In the genomic region with DNA sequence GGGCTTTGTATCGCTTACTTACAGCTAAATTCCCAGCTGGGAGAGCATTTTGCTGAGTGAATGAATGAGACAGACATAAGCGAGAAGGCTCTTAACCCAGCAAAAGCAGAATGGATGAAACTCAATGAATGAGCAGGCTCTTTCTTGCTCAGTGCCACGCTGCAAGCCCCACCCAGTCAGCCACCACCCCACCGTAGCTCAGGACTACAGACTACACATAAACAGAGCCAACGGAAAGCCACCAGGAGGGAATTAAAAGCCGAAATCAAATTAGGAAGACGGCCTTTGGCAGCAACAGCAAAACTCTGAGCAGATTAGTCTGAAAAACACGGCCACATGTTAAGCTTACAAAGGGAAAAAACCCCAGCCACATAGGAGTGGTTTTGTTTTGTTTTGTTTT, we compare ENCODE assay signal across 21 mouse cellular contexts. TPM values are rescaled to one million over a fixed set of nuclear protein-coding genes. Genes with fewer than 3 reads are reported as not detected.
DNase-seq lines count a peak whose midpoint lies in the region; ATAC-seq and TF ChIP-seq lines count a peak whose summit lies in the region.
"Had no signal": no experiment of that assay in that cellular context is flagged by ENCODE, and none has a peak within 500 bp of the region (broad histone marks: within the 10 kb centered on the region; RNA-seq: fewer than 3 reads in every experiment).

No protein-coding gene starts in this region.

- H3K4me1 ChIP-seq in limb, embryonic 15.5 days: peaks cover 51% of the 10 kb centered on the region
- H3K4me1 ChIP-seq in limb, embryonic 10.5 days: peaks cover 36% of the 10 kb centered on the region
- H3K4me1 ChIP-seq in embryonic facial prominence, embryonic 15.5 days: peaks cover 55% of the 10 kb centered on the region

- H3K4me2 ChIP-seq in limb, embryonic 15.5 days: no peak overlapping the region
- no peak overlapping the region for H3K4me2 ChIP-seq in embryonic facial prominence, embryonic 15.5 days (replicated peaks)
- H3K4me2 ChIP-seq: embryonic facial prominence, embryonic 12.5 days; heart, embryonic 11.5 days; heart, embryonic 15.5 days; hindbrain, embryonic 14.5 days had no signal

- ATAC-seq in cerebellum, adult (ENCODE audit: insufficient number of reproducible peaks, low FRiP score, low TSS enrichment): no peak
- no peak for ATAC-seq in limb, embryonic 15.5 days (ENCODE audit: insufficient number of reproducible peaks, low FRiP score, low TSS enrichment, low read depth)
- ATAC-seq in embryonic facial prominence, embryonic 15.5 days (ENCODE audit: insufficient number of reproducible peaks, low FRiP score, low TSS enrichment, low read depth): no peak
- ATAC-seq: CD4-positive, CD25-positive, alpha-beta regulatory T cell, adult 4 months; forebrain, postnatal 0 days; intestine, embryonic 16.5 days; Patski had no signal

- WGBS in limb, embryonic 15.5 days: 44% methylated on average over 8 of the region's 8 CpGs
- WGBS in limb, embryonic 10.5 days: 74% methylated on average over 8 of the region's 8 CpGs
- 27% methylated on average over 8 of the region's 8 CpGs for WGBS in embryonic facial prominence, embryonic 15.5 days

- no peaks in the 10 kb centered on the region for H3K9me3 ChIP-seq in limb, embryonic 15.5 days
- no peaks in the 10 kb centered on the region for H3K9me3 ChIP-seq in limb, embryonic 10.5 days (replicated peaks)
- no peaks in the 10 kb centered on the region for H3K9me3 ChIP-seq in embryonic facial prominence, embryonic 15.5 days (replicated peaks)
- H3K9me3 ChIP-seq: embryonic facial prominence, embryonic 12.5 days; heart, embryonic 15.5 days had no signal

- H3K9ac ChIP-seq in limb, embryonic 15.5 days: no peak overlapping the region
- H3K9ac ChIP-seq in embryonic facial prominence, embryonic 15.5 days: no peak overlapping the region
- H3K9ac ChIP-seq: embryonic facial prominence, embryonic 12.5 days; forebrain, postnatal 0 days; heart, embryonic 15.5 days; hindbrain, embryonic 14.5 days had no signal

- no peaks in the 10 kb centered on the region for H3K36me3 ChIP-seq in limb, embryonic 15.5 days
- 0 out of 2 replicates have a peak, but pooled peaks cover 2% of the 10 kb centered on the region for H3K36me3 ChIP-seq in limb, embryonic 10.5 days
- H3K36me3 ChIP-seq in embryonic facial prominence, embryonic 15.5 days: 0 out of 2 replicates have a peak, but pooled peaks cover 5% of the 10 kb centered on the region
- H3K36me3 ChIP-seq: embryonic facial prominence, embryonic 12.5 days; heart, embryonic 15.5 days had no signal

- no peak for TF ChIP-seq POLR2A in brain, embryonic 14.5 days (IDR thresholded peaks at IDR 0.05; ENCODE audit: borderline replicate concordance, extremely low read depth, insufficient read depth, insufficient read length, poor library complexity, severe bottlenecking)

- H3K4me3 ChIP-seq in limb, embryonic 15.5 days: no peak overlapping the region
- H3K4me3 ChIP-seq in limb, embryonic 10.5 days: no peak overlapping the region
- H3K4me3 ChIP-seq in embryonic facial prominence, embryonic 15.5 days (replicated peaks): no peak overlapping the region
- H3K4me3 ChIP-seq: embryonic facial prominence, embryonic 12.5 days; heart, adult 2 months; heart, embryonic 15.5 days had no signal

- no peaks in the 10 kb centered on the region for H3K27me3 ChIP-seq in limb, embryonic 15.5 days
- H3K27me3 ChIP-seq in limb, embryonic 10.5 days (ENCODE audit: low read depth, poor library complexity, severe bottlenecking): peaks cover 25% of the 10 kb centered on the region
- no peaks in the 10 kb centered on the region for H3K27me3 ChIP-seq in embryonic facial prominence, embryonic 15.5 days
- H3K27me3 ChIP-seq: embryonic facial prominence, embryonic 12.5 days; Patski had no signal

- TF ChIP-seq CTCF in brain, embryonic 14.5 days (IDR thresholded peaks at IDR 0.05; ENCODE audit: borderline replicate concordance, extremely low read depth, insufficient read depth, insufficient read length): no peak

- DNase-seq in cerebellum, postnatal 10 days: peak; percentile 43 to 45
- no peak for DNase-seq in limb, embryonic 10.5 days (ENCODE audit: low spot score)
- peak; percentile 63 for DNase-seq in brain, embryonic 14.5 days (ENCODE audit: low read depth)
- DNase-seq in lung, postnatal 36 days: no peak
- no peak for DNase-seq in T-cell, adult 2 months (ENCODE audit: low spot score)
- DNase-seq: cerebellum, adult 18-20 months; cerebellum, adult 9-11 months; forebrain, postnatal 0 days; gastrocnemius, postnatal 14 days; heart, adult 2 months; heart, postnatal 14 days had no signal

- H3K27ac ChIP-seq in limb, embryonic 15.5 days: 0 out of 2 replicates have a peak overlapping the region, but pooled peaks have one; percentile 73
- no peak overlapping the region for H3K27ac ChIP-seq in limb, embryonic 10.5 days
- peak overlapping the region; percentile 35; the same call in 1 of the 2 replicates for H3K27ac ChIP-seq in embryonic facial prominence, embryonic 15.5 days (replicated peaks)
- H3K27ac ChIP-seq: embryonic facial prominence, embryonic 12.5 days; heart, adult 2 months; hindbrain, embryonic 14.5 days had no signal

RNA-seq across cellular contexts. Expression of gene Azin2, which starts 3.4 kb away (rescaled TPM):
- polyA plus RNA-seq in limb, embryonic 15.5 days (2015; fragmentation: Nextera tagmentation; extraction: Ambion mirVana): 27.0 and 27.1 TPM in 2 replicates
- polyA plus RNA-seq in limb, embryonic 10.5 days (2016; fragmentation: Nextera tagmentation; extraction: Ambion mirVana): 9.8 and 15.4 TPM in 2 replicates
- polyA plus RNA-seq in brain, embryonic 14.5 days (2012; rRNA removed): 14.3 and 15.8 TPM in 2 replicates
- polyA plus RNA-seq in embryonic facial prominence, embryonic 15.5 days (2015; fragmentation: Nextera tagmentation; extraction: Ambion mirVana): 29.4 and 32.1 TPM in 2 replicates

RNA-seq across cellular contexts. Expression of gene Ak2, which starts 32.9 kb away (rescaled TPM):
- polyA plus RNA-seq in limb, embryonic 15.5 days (2015; fragmentation: Nextera tagmentation; extraction: Ambion mirVana): 241 and 246 TPM in 2 replicates
- polyA plus RNA-seq in limb, embryonic 10.5 days (2016; fragmentation: Nextera tagmentation; extraction: Ambion mirVana): 236 and 271 TPM in 2 replicates
- 54.3 and 68.4 TPM in 2 replicates for polyA plus RNA-seq in brain, embryonic 14.5 days (2012; rRNA removed)
- 196 and 203 TPM in 2 replicates for polyA plus RNA-seq in embryonic facial prominence, embryonic 15.5 days (2015; fragmentation: Nextera tagmentation; extraction: Ambion mirVana)

Comparison
In these comparisons a context has a peak if more than half of its experiments do, and no peak if none do; other contexts are left out.
1. DNase-seq: peak in cerebellum, postnatal 10 days (2 of 2) and brain, embryonic 14.5 days (single experiment); none in limb, embryonic 10.5 days (single experiment), lung, postnatal 36 days (single experiment) and T-cell, adult 2 months (single experiment).